Mouse (Mus musculus): ENCODE data around the gene Ntn4. TPM values are rescaled to one million over a fixed set of nuclear protein-coding genes. Genes with fewer than 3 reads are reported as not detected.

Gene Ntn4
- total and polyA plus RNA-seq, 3 experiments, result not detected

- TF ChIP-seq UBTF (IDR thresholded peaks at IDR 0.05; ENCODE audit: low read depth, low read length), result no peak
- TF ChIP-seq MYC (IDR thresholded peaks at IDR 0.05; ENCODE audit: low read depth, low read length), result no peak
- TF ChIP-seq USF1 (IDR thresholded peaks at IDR 0.05; ENCODE audit: low read depth, low read length), result no peak
- no peak for TF ChIP-seq KAT2A (IDR thresholded peaks at IDR 0.05; ENCODE audit: insufficient replicate concordance, low read length)
- TF ChIP-seq MAFK (IDR thresholded peaks at IDR 0.05; ENCODE audit: insufficient replicate concordance, low read length), result no peak
- TF ChIP-seq TCF12 (IDR thresholded peaks at IDR 0.05; ENCODE audit: low read depth, low read length), result no peak
Measured at GRCm38 (mm10) chr10:93756211-93756610, 115.7 kb downstream of the Ntn4 start.

GRCm38 (mm10) chr10:93759644-93760043, 119.2 kb downstream of the Ntn4 start:
- no peak overlapping the region for H3K9ac ChIP-seq (ENCODE audit: insufficient read depth, low read depth)
- H3K79me2 ChIP-seq (replicated peaks; ENCODE audit: control insufficient read depth, extremely low read depth, insufficient read depth, poor library complexity, severe bottlenecking), result no peaks in the 10 kb centered on the region
- H3K36me3 ChIP-seq (replicated peaks in 1 of 2; ENCODE audit: control insufficient read depth in 1 of 2, insufficient read depth in 1 of 2, low read length in 1 of 2), result no peaks in the 10 kb centered on the region
- H3K27ac ChIP-seq (ENCODE audit: insufficient read depth, low read depth), result no peak overlapping the region
- H3K27me3 ChIP-seq (replicated peaks), result no peaks in the 10 kb centered on the region
- no peaks in the 10 kb centered on the region for H3K9me3 ChIP-seq (replicated peaks; ENCODE audit: low read length)
- DNase-seq (ENCODE audit: extremely low read depth), result no peak
- no peak overlapping the region for H3K4me2 ChIP-seq (ENCODE audit: insufficient read depth, low read depth, poor library complexity, severe bottlenecking)
- TF ChIP-seq MEF2A (IDR thresholded peaks at IDR 0.05; ENCODE audit: borderline replicate concordance, low read depth, low read length), result no peak
- no peak for TF ChIP-seq ZNF384 (IDR thresholded peaks at IDR 0.05; ENCODE audit: low read depth, low read length)
- TF ChIP-seq MXI1 (IDR thresholded peaks at IDR 0.05; ENCODE audit: low read depth, low read length), result no peak
- no peak for TF ChIP-seq IRF4 (IDR thresholded peaks at IDR 0.05; ENCODE audit: low read depth, low read length)
- TF ChIP-seq MAFK (IDR thresholded peaks at IDR 0.05; ENCODE audit: insufficient replicate concordance, low read length), result no peak
- TF ChIP-seq SMC3 (IDR thresholded peaks at IDR 0.05; ENCODE audit: low read depth, low read length), result no peak
- TF ChIP-seq MAZ (IDR thresholded peaks at IDR 0.05; ENCODE audit: low read depth, low read length), result no peak
- TF ChIP-seq USF1 (IDR thresholded peaks at IDR 0.05; ENCODE audit: low read depth, low read length), result no peak
- no peak for TF ChIP-seq TCF12 (IDR thresholded peaks at IDR 0.05; ENCODE audit: low read depth, low read length)
- no peak overlapping the region for H3K4me3 ChIP-seq (replicated peaks in 1 of 3; ENCODE audit: low read depth in 2 of 3, low read length in 2 of 3, poor library complexity in 1 of 3)
- dilution Hi-C loops (cut with MboI; ENCODE audit: extremely low pct_ligation_motif_present, extremely low pct_unique_long_range_greater_than_20kb, low sequenced_read_pairs) (no loop called here), in situ Hi-C loops (cut with MboI; ENCODE audit: low pct_ligation_motif_present, low pct_unique_long_range_greater_than_20kb, low sequenced_read_pairs) (loop anchor here (10.0 kb wide), 2 partner anchors 125 to 155 kb away; no protein-coding TSS in a partner anchor)
- peaks cover 0 to 7% of the 10 kb centered on the region in 2 experiments; a peak in 2 of 4 replicates for H3K4me1 ChIP-seq (ENCODE audit: control insufficient read depth in 1 of 2, insufficient read depth in 2 of 2)

More at GRCm38 (mm10) chr10:93756211-93756610, 115.7 kb downstream of the Ntn4 start:
- Histone ChIP-seq H3K27me3 (replicated peaks) (no peaks in the 10 kb centered on the region), H3K9me3 (replicated peaks; ENCODE audit: low read length) (no peaks in the 10 kb centered on the region), H3K4me3 (replicated peaks in 1 of 3; ENCODE audit: low read depth in 2 of 3, low read length in 2 of 3, poor library complexity in 1 of 3) (no peak overlapping the region), H3K36me3 (replicated peaks in 1 of 2; ENCODE audit: control insufficient read depth in 1 of 2, insufficient read depth in 1 of 2, low read length in 1 of 2) (no peaks in the 10 kb centered on the region), H3K27ac (ENCODE audit: insufficient read depth, low read depth) (no peak overlapping the region), H3K9ac (ENCODE audit: insufficient read depth, low read depth) (no peak overlapping the region), H3K79me2 (replicated peaks; ENCODE audit: control insufficient read depth, extremely low read depth, insufficient read depth, poor library complexity, severe bottlenecking) (no peaks in the 10 kb centered on the region), H3K4me1 (ENCODE audit: control insufficient read depth in 1 of 2, insufficient read depth in 2 of 2) (peaks cover 0 to 9% of the 10 kb centered on the region in 2 experiments; a peak in 2 of 4 replicates), H3K4me2 (ENCODE audit: insufficient read depth, low read depth, poor library complexity, severe bottlenecking) (no peak overlapping the region)
- in situ Hi-C loops (cut with MboI; ENCODE audit: low pct_ligation_motif_present, low pct_unique_long_range_greater_than_20kb, low sequenced_read_pairs), result loop anchor here (10.0 kb wide), 1 partner anchor 121 kb away; no protein-coding TSS in a partner anchor
- dilution Hi-C loops (cut with MboI; ENCODE audit: extremely low pct_ligation_motif_present, extremely low pct_unique_long_range_greater_than_20kb, low sequenced_read_pairs), result no loop called here
- DNase-seq (ENCODE audit: extremely low read depth), result no peak

- dilution Hi-C loops (cut with MboI; ENCODE audit: extremely low pct_ligation_motif_present, extremely low pct_unique_long_range_greater_than_20kb, low sequenced_read_pairs) (no loop called here), in situ Hi-C loops (cut with MboI; ENCODE audit: low pct_ligation_motif_present, low pct_unique_long_range_greater_than_20kb, low sequenced_read_pairs) (loop anchor here (10.0 kb wide), 1 partner anchor 156 kb away; no protein-coding TSS in a partner anchor)
- no peak for TF ChIP-seq MEF2A (IDR thresholded peaks at IDR 0.05; ENCODE audit: borderline replicate concordance, low read depth, low read length)
- no peak for TF ChIP-seq MAFK (IDR thresholded peaks at IDR 0.05; ENCODE audit: insufficient replicate concordance, low read length)
- no peak for TF ChIP-seq RAD21 (IDR thresholded peaks at IDR 0.05; ENCODE audit: low read depth, low read length)
- TF ChIP-seq RCOR1 (conservative IDR thresholded peaks at IDR 0.05; ENCODE audit: low read depth, low read length), result no peak
- TF ChIP-seq PAX5 (IDR thresholded peaks at IDR 0.05; ENCODE audit: low read length), result no peak
Measured at GRCm38 (mm10) chr10:93760429-93760828, 119.9 kb downstream of the Ntn4 start.

More at GRCm38 (mm10) chr10:93760429-93760828, 119.9 kb downstream of the Ntn4 start:
- Histone ChIP-seq H3K79me2 (replicated peaks; ENCODE audit: control insufficient read depth, extremely low read depth, insufficient read depth, poor library complexity, severe bottlenecking) (no peaks in the 10 kb centered on the region), H3K36me3 (replicated peaks in 1 of 2; ENCODE audit: control insufficient read depth in 1 of 2, insufficient read depth in 1 of 2, low read length in 1 of 2) (no peaks in the 10 kb centered on the region), H3K9ac (ENCODE audit: insufficient read depth, low read depth) (no peak overlapping the region), H3K9me3 (replicated peaks; ENCODE audit: low read length) (no peaks in the 10 kb centered on the region), H3K4me1 (ENCODE audit: control insufficient read depth in 1 of 2, insufficient read depth in 2 of 2) (peaks cover 0 to 7% of the 10 kb centered on the region in 2 experiments; a peak in 2 of 4 replicates), H3K27ac (ENCODE audit: insufficient read depth, low read depth) (no peak overlapping the region), H3K4me3 (replicated peaks in 1 of 3; ENCODE audit: low read depth in 2 of 3, low read length in 2 of 3, poor library complexity in 1 of 3) (no peak overlapping the region), H3K27me3 (replicated peaks) (no peaks in the 10 kb centered on the region), H3K4me2 (ENCODE audit: insufficient read depth, low read depth, poor library complexity, severe bottlenecking) (no peak overlapping the region)
- no peak for DNase-seq (ENCODE audit: extremely low read depth)

Measured in CH12.LX (cell line).